Comparison of ENCODE assay signal across 7 mouse cellular contexts in genomic region chr5:137584976-137585375, GRCm38 (mm10).
DNase-seq lines count a peak whose midpoint lies in the region.

No protein-coding gene starts in this region.

- DNase-seq in ovary, postnatal 14 days (ENCODE audit: low spot score), result peak; percentile 54
- no peak for DNase-seq in ovary, adult 18-20 months (ENCODE audit: low spot score)
- DNase-seq in adrenal gland, adult (ENCODE audit: inconsistent age in 2 of 2, low spot score in 1 of 2), result peak; percentile 76 to 92
- peak; percentile 79 for DNase-seq in embryo, embryonic 10.5 days (ENCODE audit: low spot score)
- DNase-seq in kidney, postnatal 10 days, result peak; percentile 87
- DNase-seq in lung, postnatal 14 days, result peak; percentile 87
- peak; percentile 49 to 81 for DNase-seq in spleen, postnatal 10 days (ENCODE audit: low spot score in 2 of 2)
